Mouse (Mus musculus) heart, adult 2 months (tissue): ENCODE measurements around the gene Pdcd11.

Source experiments
- CTCF ChIP-seq: fragments of 200-600 bp; IDR thresholded peaks from 2 replicates; pipeline ENCODE4 v1.8.1; 2022; ENCODE audit warnings: antibody characterized with exemption, mild to moderate bottlenecking, moderate library complexity
- EP300 ChIP-seq: fragments of 200-500 bp; IDR thresholded peaks from 2 replicates; pipeline ENCODE4 v1.6.1; 2011; ENCODE audit warnings: low read depth, low read length, control low read depth; ENCODE audit not compliant: insufficient read depth
- POLR2A ChIP-seq: fragments of 200-500 bp; IDR thresholded peaks from 2 replicates; pipeline ENCODE4 v1.6.1; 2011; ENCODE audit warnings: mild to moderate bottlenecking, low read depth, low read length, control low read depth; ENCODE audit not compliant: insufficient read depth

DNA sequence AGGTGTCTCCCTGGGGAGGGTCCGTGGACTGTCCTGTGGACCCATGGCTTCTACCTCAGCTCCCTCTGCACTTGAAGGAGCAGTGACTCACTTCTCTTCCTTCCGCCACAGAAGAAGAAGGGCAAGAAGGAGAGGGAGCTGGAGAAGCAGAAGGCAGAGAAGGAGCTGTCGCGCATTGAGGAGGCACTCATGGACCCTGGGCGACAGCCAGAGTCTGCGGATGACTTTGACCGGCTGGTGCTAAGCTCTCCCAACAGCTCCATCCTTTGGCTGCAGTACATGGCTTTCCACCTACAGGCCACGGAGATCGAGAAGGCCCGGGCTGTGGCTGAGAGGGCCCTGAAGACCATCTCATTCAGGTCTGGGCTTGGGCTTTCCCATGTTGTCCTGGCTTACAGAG is 37.6 kb downstream of the Pdcd11 start:
- TF ChIP-seq CTCF: no peak
- TF ChIP-seq POLR2A: no peak
- no peak for TF ChIP-seq EP300
